13 mouse cellular contexts compared by ENCODE assay signal in genomic region chr5:129299456-129299765, GRCm38 (mm10).
A peak's percentile ranks its signal among the peaks of the same experiment; 100 is the strongest.
DNase-seq lines count a peak whose midpoint lies in the region; ATAC-seq and TF ChIP-seq lines count a peak whose summit lies in the region.
"Had no signal": no experiment of that assay in that cellular context is flagged by ENCODE, and none has a peak within 500 bp of the region (broad histone marks: within the 10 kb centered on the region; RNA-seq: fewer than 3 reads in every experiment).

No protein-coding gene starts in this region.

- H3K4me2 ChIP-seq in heart, embryonic 15.5 days: no peak overlapping the region
- H3K4me2 ChIP-seq: neural tube, embryonic 12.5 days had no signal

- no peak overlapping the region for H3K9ac ChIP-seq in heart, embryonic 15.5 days
- H3K9ac ChIP-seq: neural tube, embryonic 12.5 days had no signal

- 0 out of 2 replicates have a peak, but pooled peaks have one; percentile 36 for ATAC-seq in heart, embryonic 15.5 days (replicated peaks; ENCODE audit: insufficient number of reproducible peaks, insufficient read depth, low FRiP score, low read depth)
- no peak for ATAC-seq in cerebellum, adult (ENCODE audit: insufficient number of reproducible peaks, low FRiP score, low TSS enrichment)
- no peak for ATAC-seq in megakaryocyte-erythroid progenitor cell, adult 5-6 weeks (replicated peaks; ENCODE audit: low FRiP score, low TSS enrichment, poor library complexity, severe bottlenecking)

- H3K36me3 ChIP-seq in heart, embryonic 15.5 days: no peaks in the 10 kb centered on the region
- H3K36me3 ChIP-seq in E14TG2a.4 (ENCODE audit: insufficient read depth, low read length): no peaks in the 10 kb centered on the region
- H3K36me3 ChIP-seq: neural tube, embryonic 12.5 days had no signal

- 33% methylated on average over 2 of the region's 2 CpGs for WGBS in heart, embryonic 15.5 days

- H3K27me3 ChIP-seq in heart, embryonic 15.5 days: 0 out of 2 replicates have a peak, but pooled peaks cover 2% of the 10 kb centered on the region
- H3K27me3 ChIP-seq in E14TG2a.4 (ENCODE audit: insufficient read depth, low read length): no peaks in the 10 kb centered on the region
- H3K27me3 ChIP-seq: CH12.LX; neural tube, embryonic 12.5 days had no signal

- no peak overlapping the region for H3K27ac ChIP-seq in heart, embryonic 15.5 days
- H3K27ac ChIP-seq: gastrocnemius, adult 2 months; neural tube, embryonic 12.5 days had no signal

- H3K4me3 ChIP-seq in heart, embryonic 15.5 days: no peak overlapping the region
- H3K4me3 ChIP-seq in E14TG2a.4 (replicated peaks; ENCODE audit: low read length): peak overlapping the region; percentile 32; the same call in 1 of the 2 replicates
- H3K4me3 ChIP-seq: gastrocnemius, adult 2 months; neural tube, embryonic 12.5 days had no signal

- H3K4me1 ChIP-seq in heart, embryonic 15.5 days (replicated peaks): no peaks in the 10 kb centered on the region
- peaks cover 50% of the 10 kb centered on the region for H3K4me1 ChIP-seq in E14TG2a.4 (replicated peaks; ENCODE audit: low read depth, low read length)

- no peak for DNase-seq in heart, postnatal 10 days
- DNase-seq in brain, adult 2 months (ENCODE audit: low read depth, low spot score): peak; percentile 42
- peak; percentile 18 for DNase-seq in kidney, postnatal 10 days
- DNase-seq in gastrocnemius, adult 8-10 months (ENCODE audit: low spot score in 2 of 2): no peak
- DNase-seq: cerebellum, adult 11 months; gastrocnemius, adult 2 months; heart, postnatal 14 days had no signal

- TF ChIP-seq CTCF in E14TG2a.4 (conservative IDR thresholded peaks at IDR 0.05; ENCODE audit: low read length): no peak

- no peaks in the 10 kb centered on the region for H3K9me3 ChIP-seq in heart, embryonic 15.5 days (replicated peaks)
- no peaks in the 10 kb centered on the region for H3K9me3 ChIP-seq in E14TG2a.4 (ENCODE audit: low read length)
- H3K9me3 ChIP-seq: neural tube, embryonic 12.5 days had no signal

- intact Hi-C loops in heart, postnatal 10 days (cut with DNase I): no loop called here

Comparison
In these comparisons a context has a peak if more than half of its experiments do, and no peak if none do; other contexts are left out.
1. DNase-seq: peak in brain, adult 2 months (single experiment) and kidney, postnatal 10 days (single experiment); none in heart, postnatal 10 days (0 of 2) and gastrocnemius, adult 8-10 months (0 of 2).